Mouse (Mus musculus) gastrocnemius, adult 18-20 months (tissue): ENCODE results near the gene Csrp3. TPM values are rescaled to one million over a fixed set of nuclear protein-coding genes. Genes with fewer than 3 reads are reported as not detected.

ENCODE experiments used
- total RNA-seq, 2 experiments: library from RNA; stranded (reverse); gene quantifications; 2 replicates each; pipeline ENCODE4 v1.2.3; 2021

Csrp3 gene
- total RNA-seq, 2 experiments from 2014 or later = 202 to 385 TPM

Other genes starting within 250 kb of the Csrp3 start
- not detected for gene Mrgprb3, start 204.2 kb downstream of the Csrp3 start, total RNA-seq
- 1 to 10 TPM; 4.0 to 4.5 TPM for gene Zdhhc13, start 59.0 kb downstream of the Csrp3 start, total RNA-seq
- gene E2f8, start 33.6 kb upstream of the Csrp3 start, total RNA-seq = under 1 TPM; 0.71 TPM
- 10 to 100 TPM; 35.3 to 35.4 TPM for gene Nav2, start 60.7 kb upstream of the Csrp3 start, total RNA-seq